12 mouse cellular contexts compared by ENCODE assay signal in genomic region chr5:148950064-148950463, GRCm38 (mm10). TPM values are rescaled to one million over a fixed set of nuclear protein-coding genes. Genes with fewer than 3 reads are reported as not detected.
DNase-seq lines count a peak whose midpoint lies in the region; ATAC-seq and TF ChIP-seq lines count a peak whose summit lies in the region.
"Had no signal": no experiment of that assay in that cellular context is flagged by ENCODE, and none has a peak within 500 bp of the region (broad histone marks: within the 10 kb centered on the region; RNA-seq: fewer than 3 reads in every experiment).

No protein-coding gene starts in this region.

- DNase-seq in kidney, adult 9 months, result peak; percentile 12
- no peak for DNase-seq in kidney, adult 18-20 months
- DNase-seq in 3134 (ENCODE audit: extremely low read depth, insufficient read length, low spot score) (peak; percentile 77), ES-E14 (ENCODE audit: low read depth, low spot score) (no peak)
- DNase-seq in left cerebral cortex, postnatal 10 days (ENCODE audit: extremely low spot score in 1 of 2, low spot score in 2 of 2), result no peak
- DNase-seq in left cerebral cortex, postnatal 36 days (ENCODE audit: low spot score in 2 of 2), result no peak
- no peak for DNase-seq in gastrocnemius, adult 18-20 months (ENCODE audit: low spot score)
- DNase-seq: cerebellum, postnatal 10 days had no signal

- intact Hi-C loops in left cerebral cortex, postnatal 10 days (cut with DNase I), result no loop called here
- intact Hi-C loops in left cerebral cortex, postnatal 36 days (cut with DNase I), result no loop called here

- H3K4me2 ChIP-seq in intestine, embryonic 15.5 days (replicated peaks), result 0 out of 2 replicates have a peak overlapping the region, but pooled peaks have one; percentile 4
- H3K4me2 ChIP-seq: midbrain, embryonic 12.5 days had no signal

- in situ Hi-C loops in ES-E14 (cut with MboI; ENCODE audit: low sequenced_read_pairs in 2 of 2, unreplicated experiment in 2 of 2), result no loop called here

- no peak overlapping the region for H3K27ac ChIP-seq in ES-E14 (ENCODE audit: insufficient read depth, low read depth, low read length, poor library complexity, severe bottlenecking)
- peak overlapping the region; percentile 61 for H3K27ac ChIP-seq in intestine, embryonic 15.5 days
- H3K27ac ChIP-seq: midbrain, embryonic 12.5 days had no signal

- H3K4me3 ChIP-seq in ES-E14 (ENCODE audit: insufficient read depth in 1 of 2, low read depth in 1 of 2, low read length in 2 of 2, poor library complexity in 1 of 2, severe bottlenecking in 1 of 2), result no peak overlapping the region; a peak in 1 of 4 replicates
- H3K4me3 ChIP-seq in intestine, embryonic 15.5 days (replicated peaks), result no peak overlapping the region
- H3K4me3 ChIP-seq: midbrain, embryonic 12.5 days had no signal

- H3K9ac ChIP-seq in ES-E14 (ENCODE audit: insufficient read depth, low read depth, low read length, poor library complexity, severe bottlenecking), result peak overlapping the region; percentile 18; the same call in 1 of the 2 replicates
- no peak overlapping the region for H3K9ac ChIP-seq in intestine, embryonic 15.5 days
- H3K9ac ChIP-seq: midbrain, embryonic 12.5 days had no signal

- WGBS in intestine, embryonic 15.5 days, result 21% methylated on average over 15 of the region's 15 CpGs

- no peaks in the 10 kb centered on the region for H3K27me3 ChIP-seq in intestine, embryonic 15.5 days (replicated peaks)
- H3K27me3 ChIP-seq: midbrain, embryonic 12.5 days had no signal

- peaks cover 3 to 10% of the 10 kb centered on the region in 2 experiments; a peak in 1 of 4 replicates for H3K4me1 ChIP-seq in ES-E14 (ENCODE audit: control insufficient read depth in 2 of 2, insufficient read depth in 2 of 2, low read length in 2 of 2, poor library complexity in 1 of 2)
- peaks cover 7% of the 10 kb centered on the region; the same call in 1 of the 2 replicates for H3K4me1 ChIP-seq in intestine, embryonic 15.5 days (replicated peaks)
- H3K4me1 ChIP-seq: midbrain, embryonic 12.5 days had no signal

- no peaks in the 10 kb centered on the region for H3K9me3 ChIP-seq in ES-E14 (ENCODE audit: control insufficient read depth, insufficient read depth, low read depth, low read length)
- no peaks in the 10 kb centered on the region for H3K9me3 ChIP-seq in intestine, embryonic 15.5 days
- H3K9me3 ChIP-seq: midbrain, embryonic 12.5 days had no signal

- H3K36me3 ChIP-seq in ES-E14 (ENCODE audit: control insufficient read depth, insufficient read depth, low read length, poor library complexity, severe bottlenecking), result no peaks in the 10 kb centered on the region
- H3K36me3 ChIP-seq in intestine, embryonic 15.5 days, result no peaks in the 10 kb centered on the region
- H3K36me3 ChIP-seq: midbrain, embryonic 12.5 days had no signal

- ATAC-seq in intestine, embryonic 15.5 days, result peak; percentile 65
- ATAC-seq: forebrain, embryonic 16.5 days had no signal

TF ChIP-seq in ES-E14, 5 proteins besides CTCF, POLR2A, EP300 and RAD21:
- TF ChIP-seq ZNF384 (IDR thresholded peaks at IDR 0.05; ENCODE audit: low read depth, low read length) (no peak), MAFK (IDR thresholded peaks at IDR 0.05; ENCODE audit: insufficient read depth, low read depth, low read length) (no peak), HCFC1 (IDR thresholded peaks at IDR 0.05; ENCODE audit: borderline replicate concordance, insufficient read depth, low read length) (no peak), CHD2 (IDR thresholded peaks at IDR 0.05; ENCODE audit: low read depth, low read length) (no peak), ZC3H11A (IDR thresholded peaks at IDR 0.05; ENCODE audit: borderline replicate concordance, low read depth, low read length) (no peak)
TF ChIP-seq in ES-E14: peak in this region for 0.

RNA-seq across cellular contexts. Expression of gene Katnal1, which starts 20.9 kb away (rescaled TPM):
- total RNA-seq in ES-E14 (2012; rRNA removed), result 5.8 and 6.4 TPM in 2 replicates
- 8.1 and 9.5 TPM in 2 replicates for polyA plus RNA-seq in intestine, embryonic 15.5 days (2015; fragmentation: Nextera tagmentation; extraction: Ambion mirVana)
- total RNA-seq in left cerebral cortex, postnatal 10 days (2021), result 10 to 100 TPM; 45.2 to 51.4 TPM
- total RNA-seq in left cerebral cortex, postnatal 36 days (2021), result 10 to 100 TPM; 69.5 to 72.8 TPM
- total RNA-seq in gastrocnemius, adult 18-20 months (2021), result 1 to 10 TPM; 4.5 to 6.0 TPM

RNA-seq across cellular contexts. Expression of gene Gm42791, which starts 44.9 kb away (rescaled TPM):
- 0.48 TPM in 1 of 2 replicates, not detected in the other for total RNA-seq in ES-E14 (2012; rRNA removed)
- 0.57 and 2.3 TPM in 2 replicates for polyA plus RNA-seq in intestine, embryonic 15.5 days (2015; fragmentation: Nextera tagmentation; extraction: Ambion mirVana)
- total RNA-seq in left cerebral cortex, postnatal 10 days (2021), result 10 to 100 TPM in 1 of 2 experiments, 1 to 10 TPM in 1; 6.0 to 18.1 TPM
- total RNA-seq in left cerebral cortex, postnatal 36 days (2021), result 10 to 100 TPM; 14.8 to 36.1 TPM
- 1 to 10 TPM; 2.1 to 5.3 TPM for total RNA-seq in gastrocnemius, adult 18-20 months (2021)
- polyA plus RNA-seq: heart, embryonic 14.5 days had no signal

Comparison
In these comparisons a context has a peak if more than half of its experiments do, and no peak if none do; other contexts are left out.
1. DNase-seq: peak in kidney, adult 9 months (single experiment) and 3134 (single experiment); none in kidney, adult 18-20 months (single experiment), ES-E14 (single experiment), left cerebral cortex, postnatal 10 days (0 of 2), left cerebral cortex, postnatal 36 days (0 of 2) and gastrocnemius, adult 18-20 months (single experiment).